Mouse (Mus musculus): ENCODE measurements at regions not wholly inside any gene's neighbourhood (a gene's known extent, or its start where the extent isn't known, plus 50 kb on each side); places are given as distances from the start of the nearest gene placed in this dataset.

GRCm38 (mm10) chr4:97132650-97133049 lies 50.3 kb downstream of the Gm10192 start:
- DNase-seq = no peak

GRCm38 (mm10) chr4:97127780-97128179 lies 55.2 kb downstream of the Gm10192 start:
- DNase-seq = peak; percentile 5

- DNase-seq = no peak
These were observed 59.1 kb downstream of the Gm10192 start for GRCm38 (mm10) chr4:97123861-97124260.

- DNase-seq = no peak
These were observed 61.0 kb downstream of the Gm10192 start for GRCm38 (mm10) chr4:97121952-97122351.

GRCm38 (mm10) chr4:97119459-97119858 lies 63.5 kb downstream of the Gm10192 start:
- DNase-seq = no peak

- DNase-seq = no peak
These were observed 66.0 kb downstream of the Gm10192 start for GRCm38 (mm10) chr4:97117016-97117415.

GRCm38 (mm10) chr4:97102752-97103052 lies 80.3 kb downstream of the Gm10192 start:
- DNase-seq = no peak

- no peak for DNase-seq
These were observed 80.8 kb downstream of the Gm10192 start for GRCm38 (mm10) chr4:97101911-97102751.

- no peak for DNase-seq
These were observed 83.2 kb downstream of the Gm10192 start for GRCm38 (mm10) chr4:97099721-97100120.

GRCm38 (mm10) chr4:97093576-97093975 lies 89.4 kb downstream of the Gm10192 start:
- DNase-seq = no peak

- DNase-seq = no peak
These were observed 132.2 kb downstream of the Gm10192 start for GRCm38 (mm10) chr4:97050735-97051134.

GRCm38 (mm10) chr4:97049045-97049674 lies 133.8 kb downstream of the Gm10192 start:
- DNase-seq = no peak

GRCm38 (mm10) chr4:97037693-97038348 lies 145.1 kb downstream of the Gm10192 start:
- peak; percentile 58 for DNase-seq

GRCm38 (mm10) chr4:97028938-97029337 lies 154.0 kb downstream of the Gm10192 start:
- no peak for DNase-seq

GRCm38 (mm10) chr4:97025446-97026040 lies 157.4 kb downstream of the Gm10192 start:
- DNase-seq = no peak

GRCm38 (mm10) chr4:97001321-97001720 lies 181.6 kb downstream of the Gm10192 start:
- DNase-seq = no peak

- DNase-seq = peak; percentile 4
These were observed 195.3 kb upstream of the Gm12695 start for GRCm38 (mm10) chr4:96980311-96980710.

- DNase-seq = no peak
These were observed 194.9 kb upstream of the Gm12695 start for GRCm38 (mm10) chr4:96979876-96980275.

GRCm38 (mm10) chr4:96974935-96975334 lies 189.9 kb upstream of the Gm12695 start:
- no peak for DNase-seq

- DNase-seq = no peak
These were observed 188.8 kb upstream of the Gm12695 start for GRCm38 (mm10) chr4:96973804-96974203.

GRCm38 (mm10) chr4:96969199-96969598 lies 184.2 kb upstream of the Gm12695 start:
- DNase-seq = no peak

- DNase-seq = no peak
These were observed 183.7 kb upstream of the Gm12695 start for GRCm38 (mm10) chr4:96968545-96969164.
